Mouse (Mus musculus) erythroblast, embryonic 14.5 days (primary cell): Measurements from ENCODE around the gene Lrsam1.

Experiments used
- GATA1 ChIP-seq: IDR thresholded peaks from 2 replicates; pipeline ENCODE4 v1.6.1; 2012; ENCODE audit warnings: low read length, inconsistent platforms, mixed read lengths
- TAL1 ChIP-seq: IDR thresholded peaks from 3 replicates; pipeline ENCODE4 v1.6.1; 2012; ENCODE audit warnings: low read length, inconsistent platforms, mixed read lengths

DNA sequence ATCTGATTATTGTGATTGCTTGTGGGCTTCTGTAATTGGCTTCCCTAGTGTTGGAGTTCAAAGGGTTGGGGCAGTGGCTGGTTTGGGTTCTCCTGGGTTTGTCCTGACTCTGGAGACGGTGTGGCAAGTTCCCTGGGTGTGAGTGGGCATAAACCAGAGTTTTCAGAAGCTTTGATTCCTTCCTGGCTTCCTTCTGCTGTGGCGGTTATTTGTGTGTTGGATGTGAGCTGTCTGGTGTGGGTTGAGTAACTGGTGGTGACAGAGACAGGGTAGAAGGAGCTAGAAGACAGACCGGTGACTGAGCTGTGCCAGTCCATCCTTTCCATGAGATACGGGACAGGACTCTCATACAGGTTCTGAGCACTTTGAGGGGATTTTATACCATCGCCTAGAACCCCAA, 81.8 kb downstream of the Lrsam1 start:
- TF ChIP-seq GATA1 (no peak), TAL1 (no peak)
